Mouse (Mus musculus): Measurements from ENCODE around the gene Armc2.

Armc2 gene

GRCm38 (mm10) chr10:41907950-41908349 lies 110.3 kb downstream of the Armc2 start:
- DNase-seq (ENCODE audit: low read depth, low spot score) = no peak

- no peak for DNase-seq (ENCODE audit: low read depth, low spot score)
Observed at GRCm38 (mm10) chr10:41907473-41907872, 110.8 kb downstream of the Armc2 start.

- DNase-seq (ENCODE audit: low read depth, low spot score) = no peak
Observed at GRCm38 (mm10) chr10:41901864-41902263, 116.4 kb downstream of the Armc2 start.

GRCm38 (mm10) chr10:41901456-41901855 lies 116.8 kb downstream of the Armc2 start:
- no peak for DNase-seq (ENCODE audit: low read depth, low spot score)

DNA sequence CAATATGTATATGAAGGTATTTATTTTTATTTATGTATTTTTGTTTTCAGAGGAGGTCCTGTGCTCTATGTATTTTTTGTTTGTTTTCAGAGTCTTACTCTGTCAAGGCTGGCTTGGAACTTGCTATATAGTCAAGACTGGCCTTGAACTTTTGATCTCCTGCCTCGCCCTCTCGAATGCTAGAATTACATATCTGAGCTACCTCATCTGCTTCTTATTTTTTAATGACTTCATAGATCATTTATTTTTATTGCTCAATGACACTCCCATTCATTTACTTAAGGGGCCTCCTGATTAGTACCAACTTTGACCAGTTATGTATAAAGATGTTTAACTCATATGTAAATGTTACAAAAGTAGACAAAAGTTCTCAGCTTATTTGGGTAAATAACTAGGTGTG lies 121.4 kb downstream of the Armc2 start:
- no peak for DNase-seq (ENCODE audit: low read depth, low spot score)

- no peak for DNase-seq (ENCODE audit: low read depth, low spot score)
Observed at GRCm38 (mm10) chr10:41896425-41896824, 121.8 kb downstream of the Armc2 start.

DNA sequence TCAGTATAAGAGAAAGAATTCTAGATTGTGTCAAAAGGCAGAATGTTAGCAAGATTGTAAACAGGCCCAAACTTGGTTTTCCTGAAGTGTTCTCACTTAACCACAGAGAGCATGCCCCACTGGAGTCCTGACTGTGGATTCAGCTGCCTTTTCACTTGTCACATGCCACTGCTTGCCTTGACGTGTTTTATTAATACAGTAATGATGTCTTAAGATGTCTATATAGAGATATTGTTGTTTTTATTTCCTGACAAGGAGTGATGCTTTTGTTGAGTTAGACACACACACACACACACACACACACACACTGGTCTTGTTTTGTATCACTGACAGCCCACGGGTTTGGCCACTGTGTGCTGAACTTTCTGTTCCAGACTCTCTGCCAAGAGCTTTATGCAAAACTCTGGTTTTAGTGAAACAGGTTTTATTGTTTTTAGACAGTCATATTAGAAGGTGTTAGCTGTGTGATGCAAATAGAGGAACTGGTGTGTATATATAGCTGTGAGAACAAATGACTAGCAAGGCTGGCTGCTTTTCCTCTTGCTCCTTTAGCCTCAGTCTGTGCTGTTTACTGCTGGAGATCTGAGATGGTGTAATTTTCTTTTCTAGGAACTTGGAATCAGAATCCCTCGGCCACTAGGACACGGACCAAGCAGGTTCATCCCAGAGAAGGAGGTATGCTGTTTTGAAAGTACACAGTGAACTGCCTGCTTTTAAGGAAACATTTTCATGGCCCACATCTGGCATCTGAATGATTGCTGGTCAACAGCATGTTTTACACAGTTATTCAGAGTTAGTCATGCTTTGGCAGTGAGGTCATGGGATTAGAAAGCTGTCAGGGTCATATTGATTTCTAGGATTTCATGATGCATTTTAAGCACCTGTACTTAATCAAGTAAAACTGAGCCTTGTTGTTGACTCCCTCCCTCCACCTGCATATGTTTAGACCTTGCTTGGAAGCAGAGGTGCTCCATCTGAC lies 124.5 kb downstream of the Armc2 start:
- DNase-seq (ENCODE audit: low read depth, low spot score) = no peak

DNA sequence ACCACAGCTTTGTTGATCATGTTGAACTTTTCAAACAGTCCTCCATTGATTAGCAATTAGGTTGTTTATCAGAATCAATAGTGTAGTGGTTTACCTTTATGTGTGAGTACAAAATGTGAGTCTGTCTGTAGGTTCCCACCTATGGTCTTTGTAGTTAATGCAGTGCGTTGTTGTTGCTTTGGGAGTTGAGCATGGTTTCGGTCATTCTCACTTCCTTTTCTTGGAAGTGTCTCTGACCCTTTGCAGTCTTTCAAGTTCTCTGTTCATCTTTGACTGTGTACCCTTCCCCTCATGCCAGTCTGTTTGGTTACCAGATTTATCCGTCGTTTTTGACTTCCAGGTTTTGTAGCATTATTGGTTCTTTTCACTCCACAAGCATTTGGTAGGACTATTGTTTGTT lies 126.9 kb downstream of the Armc2 start:
- DNase-seq (ENCODE audit: low read depth, low spot score) = no peak

GRCm38 (mm10) chr10:41890537-41890936 lies 127.7 kb downstream of the Armc2 start:
- no peak for DNase-seq (ENCODE audit: low read depth, low spot score)

- no peak for DNase-seq (ENCODE audit: low read depth, low spot score)
Observed at GRCm38 (mm10) chr10:41889566-41889965, 128.7 kb downstream of the Armc2 start.

GRCm38 (mm10) chr10:41888365-41888941 lies 129.8 kb downstream of the Armc2 start:
- DNase-seq (ENCODE audit: low read depth, low spot score) = no peak

GRCm38 (mm10) chr10:41887080-41887821 lies 131.0 kb downstream of the Armc2 start:
- peak; percentile 78 for DNase-seq (ENCODE audit: low read depth, low spot score)

DNA sequence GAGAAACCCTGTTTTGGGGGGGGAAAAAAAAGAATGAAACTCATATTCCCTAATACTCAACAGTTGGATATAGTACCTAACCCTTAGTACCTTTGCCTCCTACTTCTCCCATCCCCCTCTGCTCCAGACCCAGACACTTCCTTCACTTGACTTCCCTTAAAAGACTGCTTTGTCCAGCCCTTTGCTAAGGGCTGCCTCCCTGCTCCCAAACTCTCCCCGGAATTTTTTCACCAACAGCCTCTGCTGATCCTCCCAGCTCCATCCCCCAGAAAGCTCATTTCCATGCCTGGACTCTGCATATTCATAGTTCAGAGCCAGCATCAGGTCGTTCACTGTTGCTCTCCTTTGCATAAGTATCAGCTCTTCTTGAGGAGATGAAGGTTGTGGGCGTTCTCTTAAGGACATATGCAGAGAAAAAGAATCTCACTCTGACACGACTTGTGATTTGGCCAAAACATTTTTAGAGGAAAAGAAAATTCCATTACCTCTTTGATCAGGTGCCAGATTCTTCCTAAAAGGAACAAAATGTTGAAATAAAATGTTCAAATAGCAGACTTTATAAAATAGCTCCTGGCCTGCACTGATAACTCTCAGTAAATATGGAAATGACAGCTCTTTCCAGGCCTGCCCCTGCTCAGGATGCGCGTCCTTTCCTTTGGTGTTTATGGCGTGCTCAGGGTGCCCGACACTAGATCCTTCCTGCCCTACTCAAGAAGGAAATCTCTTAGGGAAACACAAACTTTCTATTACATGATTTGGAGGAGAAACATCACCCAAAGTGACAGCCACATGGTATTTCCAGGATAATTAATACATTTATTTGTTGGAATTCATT lies 134.3 kb downstream of the Armc2 start:
- DNase-seq (ENCODE audit: low read depth, low spot score) = no peak

- no peak for DNase-seq (ENCODE audit: low read depth, low spot score)
Observed at GRCm38 (mm10) chr10:41881438-41881837, 136.8 kb downstream of the Armc2 start.

DNA sequence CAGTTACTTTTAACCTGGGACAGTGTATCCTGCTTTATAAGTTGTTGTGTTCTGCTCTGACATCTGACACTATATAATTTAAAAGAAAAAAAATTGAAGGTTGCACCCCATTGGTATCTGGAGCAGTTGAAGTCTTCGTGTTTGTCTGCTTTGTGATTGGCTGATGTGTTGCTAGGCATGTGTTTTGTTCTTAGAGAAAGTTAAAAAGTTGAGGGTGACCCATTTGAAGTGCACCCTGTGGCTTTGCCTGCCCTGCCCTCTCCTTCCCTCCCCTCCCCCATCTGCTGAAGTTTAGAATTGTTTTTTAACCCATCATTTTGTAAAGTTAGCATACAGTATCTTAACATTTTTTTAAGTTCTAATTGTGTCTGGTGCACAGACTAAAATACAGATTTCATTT lies 137.5 kb downstream of the Armc2 start:
- DNase-seq (ENCODE audit: low read depth, low spot score) = no peak

GRCm38 (mm10) chr10:41880206-41880605 lies 138.0 kb downstream of the Armc2 start:
- no peak for DNase-seq (ENCODE audit: low read depth, low spot score)

GRCm38 (mm10) chr10:41879675-41880074 lies 138.6 kb downstream of the Armc2 start:
- DNase-seq (ENCODE audit: low read depth, low spot score) = no peak

- no peak for DNase-seq (ENCODE audit: low read depth, low spot score)
Observed at GRCm38 (mm10) chr10:41878344-41878743, 139.9 kb downstream of the Armc2 start.

GRCm38 (mm10) chr10:41875624-41876023 lies 142.6 kb downstream of the Armc2 start:
- DNase-seq (ENCODE audit: low read depth, low spot score) = no peak

GRCm38 (mm10) chr10:41871564-41871963 lies 146.7 kb downstream of the Armc2 start:
- DNase-seq (ENCODE audit: low read depth, low spot score) = no peak

GRCm38 (mm10) chr10:41870101-41870500 lies 148.1 kb downstream of the Armc2 start:
- DNase-seq (ENCODE audit: low read depth, low spot score) = no peak
